Mouse (Mus musculus) liver, embryonic 14.5 days (tissue): ENCODE results near the gene Vill. TPM values are rescaled to one million over a fixed set of nuclear protein-coding genes. Genes with fewer than 3 reads are reported as not detected.
A peak's percentile ranks its signal among the peaks of the same experiment; 100 is the strongest.

ENCODE experiments used
- ATAC-seq: fragments of 200-750 bp; cut with Nextera tagmentation; 2 replicates; pipeline ENCODE4 v1.8.0; 2017; ENCODE audit warnings: moderate number of reproducible peaks, mild to moderate bottlenecking, moderate library complexity; ENCODE audit not compliant: insufficient read depth
- DNase-seq, 3 experiments: peaks; one replicate each; pipeline ENCODE4 v3.0.0-alpha.2; 2012 to 2013; ENCODE audit warnings: low read depth in 3 of 3, low spot score in 3 of 3
- H3K27ac ChIP-seq: fragments of 300-500 bp; sonication (generic); 2 replicates; pipeline ENCODE4 v1.5.1; 2014; ENCODE audit warnings: moderate library complexity, mild to moderate bottlenecking, control low read depth, inconsistent platforms
- H3K27me3 ChIP-seq: fragments of 300-500 bp; sonication (generic); 2 replicates; pipeline ENCODE4 v1.6.1; 2014; ENCODE audit warnings: mild to moderate bottlenecking, low read length, moderate library complexity; ENCODE audit not compliant: control insufficient read depth, insufficient read depth
- H3K36me3 ChIP-seq: fragments of 300-500 bp; sonication (generic); replicated peaks from 2 replicates; pipeline ENCODE4 v1.6.1; 2014; ENCODE audit warnings: low read depth; ENCODE audit not compliant: control insufficient read depth, insufficient read depth
- H3K4me1 ChIP-seq, 2 experiments: fragments of 200-500 bp in 1 of 2; fragments of 300-500 bp in 1 of 2; sonication (generic) in 1 of 2; replicated peaks; 2 replicates each; pipeline ENCODE4 v1.6.1; 2012 to 2014; ENCODE audit warnings: antibody characterized with exemption in 1 of 2, inconsistent platforms in 1 of 2, low read length in 1 of 2; ENCODE audit not compliant: control insufficient read depth in 2 of 2, insufficient read depth in 2 of 2
- H3K4me2 ChIP-seq: fragments of 300-500 bp; sonication (generic); 2 replicates; pipeline ENCODE4 v1.6.1; 2014; ENCODE audit warnings: low read depth, mild to moderate bottlenecking, control low read depth, moderate library complexity
- H3K4me3 ChIP-seq, 2 experiments: fragments of 200-500 bp in 1 of 2; fragments of 300-500 bp in 1 of 2; sonication (generic) in 1 of 2; 2 replicates each; pipeline ENCODE4 v1.5.1; 2012 to 2014; ENCODE audit warnings: low read depth in 2 of 2, low read length in 2 of 2, mild to moderate bottlenecking in 2 of 2, control low read depth in 1 of 2, inconsistent platforms in 1 of 2, moderate library complexity in 1 of 2; ENCODE audit not compliant: insufficient read depth in 1 of 2
- H3K9ac ChIP-seq: fragments of 300-500 bp; sonication (generic); replicated peaks from 2 replicates; pipeline ENCODE4 v1.6.1; 2014; ENCODE audit warnings: mild to moderate bottlenecking, control low read depth, moderate library complexity
- H3K9me3 ChIP-seq: fragments of 300-500 bp; sonication (generic); 2 replicates; pipeline ENCODE4 v1.6.1; 2016; ENCODE audit warnings: low read length, mixed read lengths; ENCODE audit not compliant: control insufficient read depth
- CTCF ChIP-seq: IDR thresholded peaks from 2 replicates; pipeline ENCODE4 v1.5.1; 2016; ENCODE audit warnings: antibody characterized with exemption, low read depth, control low read depth
- EP300 ChIP-seq: IDR thresholded peaks from 2 replicates; pipeline ENCODE4 v1.6.1; 2016; ENCODE audit warnings: antibody characterized with exemption, low read depth
- WGBS: fragments of 180-500 bp; shearing (Covaris S2); extraction: QIAGEN DNeasy Blood & Tissue Kit; methylation state at CpG from one replicate; pipeline ENCODE4 v1.1.7; 2014; ENCODE audit not compliant: insufficient replicate concordance; 5-methylcytosine and 5-hydroxymethylcytosine counted together
- polyA plus RNA-seq, 2 experiments: library from polyadenylated mRNA; depleted of rRNA in 1 of 2; stranded (reverse) in 1 of 2; unstranded in 1 of 2; fragments of >200 nt; fragmentation: Nextera tagmentation in 1 of 2; extraction: Ambion mirVana in 1 of 2; gene quantifications; 2 replicates each; pipeline versions ENCODE4 v1.2.1 to v1.2.3; 2012 to 2014

The Vill gene
- polyA plus RNA-seq (2012; rRNA removed) (9.7 and 10.4 TPM in 2 replicates), polyA plus RNA-seq (2014; fragmentation: Nextera tagmentation; extraction: Ambion mirVana) (7.4 and 8.4 TPM in 2 replicates)

DNA sequence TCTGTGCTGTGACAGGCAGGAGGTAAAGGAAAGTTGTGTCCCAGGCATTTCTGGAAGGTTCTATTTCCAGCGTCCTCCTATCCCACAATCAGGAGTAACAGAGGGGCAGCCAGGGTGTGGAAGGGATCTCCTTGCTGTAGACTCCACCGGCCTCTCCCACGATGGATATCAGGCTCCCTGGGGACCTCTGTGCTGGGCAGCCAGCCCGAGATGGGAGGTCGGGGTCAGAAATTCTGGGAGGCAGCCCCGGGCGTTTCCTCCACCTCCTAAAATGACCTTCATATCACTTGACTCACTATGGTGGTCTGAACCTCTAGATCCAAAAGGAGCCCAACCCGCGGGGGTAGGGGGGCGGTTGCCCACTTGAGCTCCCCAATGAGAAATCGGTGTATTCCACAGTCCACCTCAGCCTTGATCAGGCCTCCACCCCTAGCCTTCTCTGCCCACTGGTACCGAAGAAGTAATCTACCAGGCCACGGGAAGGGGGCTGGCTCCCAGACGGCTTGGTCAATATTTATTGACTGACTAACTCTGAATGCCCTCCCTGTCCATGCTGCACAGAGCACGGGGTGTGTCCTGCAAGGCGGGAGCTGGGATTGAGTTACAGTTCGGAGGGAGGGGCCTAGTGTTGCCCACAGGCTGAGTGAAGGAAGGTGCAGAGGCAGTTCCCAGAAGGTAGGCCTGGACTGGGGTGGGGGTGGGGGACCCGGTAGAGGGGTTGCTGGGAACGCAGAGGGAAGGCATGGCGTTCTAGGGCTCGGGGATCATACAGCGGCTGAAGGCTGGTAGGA is at the start of gene Vill:
TSS of gene Vill (plus strand) at position 625 of the 791 bp plus-strand sequence.
- no peaks in the 10 kb centered on the region for H3K9me3 ChIP-seq
- H3K27ac ChIP-seq = no peak within 1 kb of the TSS
- H3K4me2 ChIP-seq = peak within 1 kb of the TSS; percentile 44
- H3K36me3 ChIP-seq = no peaks in the 10 kb centered on the region
- ATAC-seq = 0 out of 2 replicates have a peak, but pooled peaks have one; percentile 19
- no peak within 1 kb of the TSS for H3K9ac ChIP-seq
- peaks cover 3% of the 10 kb centered on the region for H3K27me3 ChIP-seq
- peak within 1 kb of the TSS; percentile 18 to 28; a peak in 2 of 4 replicates for H3K4me3 ChIP-seq
- no peak for DNase-seq
- peaks cover 12 to 18% of the 10 kb centered on the region in 2 experiments for H3K4me1 ChIP-seq
- TF ChIP-seq EP300 (no peak), CTCF (no peak)
- 28% methylated on average over 22 of the region's 22 CpGs for WGBS

DNA sequence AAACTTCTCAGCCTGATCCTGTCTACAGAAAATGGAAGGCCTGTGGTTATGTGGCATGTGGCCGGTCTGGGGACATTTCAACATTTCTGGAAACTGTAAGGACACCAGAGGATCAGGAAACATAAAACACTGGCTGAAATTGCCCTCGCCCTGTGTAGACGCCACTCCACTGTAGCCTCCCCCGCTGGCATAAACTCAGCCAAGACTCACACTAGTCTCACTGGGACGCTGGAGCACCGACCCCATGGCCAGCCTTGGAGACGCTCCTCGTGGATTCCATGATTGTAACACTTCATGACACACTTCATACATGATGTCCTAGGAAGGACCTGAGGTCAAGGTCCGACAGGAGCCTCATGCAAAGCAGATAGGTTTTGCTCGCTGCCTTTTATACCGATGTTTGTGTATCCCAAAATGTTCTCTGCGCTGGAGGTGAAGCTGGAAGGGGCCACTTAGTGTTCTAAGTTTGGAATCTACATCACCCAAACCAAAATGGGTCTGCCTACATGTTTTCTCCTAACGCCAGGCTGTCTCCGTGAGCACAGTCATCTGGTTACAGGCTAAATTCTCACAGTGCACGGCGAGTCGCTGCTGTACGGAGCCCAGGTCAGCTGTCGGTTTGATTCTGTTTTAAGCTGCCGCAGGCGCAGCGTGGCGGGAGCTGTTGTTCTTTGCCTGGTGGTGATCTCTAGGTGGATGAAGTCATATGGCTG is 48.4 kb upstream of the Vill start:
- Histone ChIP-seq H3K4me3 (no peak overlapping the region), H3K27me3 (no peaks in the 10 kb centered on the region), H3K27ac (no peak overlapping the region), H3K9ac (no peak overlapping the region), H3K4me2 (no peak overlapping the region), H3K36me3 (no peaks in the 10 kb centered on the region), H3K9me3 (no peaks in the 10 kb centered on the region), H3K4me1 (peaks cover 0 to 25% of the 10 kb centered on the region in 2 experiments; a peak in 2 of 4 replicates)
- ATAC-seq = no peak
- TF ChIP-seq CTCF (no peak), EP300 (no peak)
- DNase-seq = no peak
- WGBS = 80% methylated on average over 23 of the region's 23 CpGs

GRCm38 (mm10) chr9:119004703-119005076 is 47.9 kb upstream of the Vill start:
- no peak overlapping the region for H3K27ac ChIP-seq
- ATAC-seq (no peak), DNase-seq (no peak)
- peaks cover 0 to 25% of the 10 kb centered on the region in 2 experiments; a peak in 2 of 4 replicates for H3K4me1 ChIP-seq
- H3K36me3 ChIP-seq = no peaks in the 10 kb centered on the region
- H3K4me3 ChIP-seq = no peak overlapping the region
- WGBS = 80% methylated on average over 16 of the region's 16 CpGs
- H3K9ac ChIP-seq = no peak overlapping the region
- no peaks in the 10 kb centered on the region for H3K27me3 ChIP-seq
- no peaks in the 10 kb centered on the region for H3K9me3 ChIP-seq
- TF ChIP-seq EP300 (no peak), CTCF (no peak)
- H3K4me2 ChIP-seq = no peak overlapping the region

- peaks cover 0 to 23% of the 10 kb centered on the region in 2 experiments; a peak in 2 of 4 replicates for H3K4me1 ChIP-seq
- no peak overlapping the region for H3K4me2 ChIP-seq
- no peak overlapping the region for H3K9ac ChIP-seq
- H3K27me3 ChIP-seq = no peaks in the 10 kb centered on the region
- DNase-seq (no peak), ATAC-seq (no peak)
- no peaks in the 10 kb centered on the region for H3K9me3 ChIP-seq
- no peak overlapping the region for H3K27ac ChIP-seq
- no peaks in the 10 kb centered on the region for H3K36me3 ChIP-seq
- 72% methylated on average over 15 of the region's 15 CpGs for WGBS
- TF ChIP-seq CTCF = no peak
- no peak for TF ChIP-seq EP300
- H3K4me3 ChIP-seq = no peak overlapping the region
These were observed 47.1 kb upstream of the Vill start for GRCm38 (mm10) chr9:119005303-119006029.
